Mouse (Mus musculus): ENCODE measurements around the gene Rai1. TPM values are rescaled to one million over a fixed set of nuclear protein-coding genes. Genes with fewer than 3 reads are reported as not detected.
A peak's percentile ranks its signal among the peaks of the same experiment; 100 is the strongest.

Gene Rai1
- polyA plus RNA-seq, 1 experiment, result 2.0 TPM

DNA sequence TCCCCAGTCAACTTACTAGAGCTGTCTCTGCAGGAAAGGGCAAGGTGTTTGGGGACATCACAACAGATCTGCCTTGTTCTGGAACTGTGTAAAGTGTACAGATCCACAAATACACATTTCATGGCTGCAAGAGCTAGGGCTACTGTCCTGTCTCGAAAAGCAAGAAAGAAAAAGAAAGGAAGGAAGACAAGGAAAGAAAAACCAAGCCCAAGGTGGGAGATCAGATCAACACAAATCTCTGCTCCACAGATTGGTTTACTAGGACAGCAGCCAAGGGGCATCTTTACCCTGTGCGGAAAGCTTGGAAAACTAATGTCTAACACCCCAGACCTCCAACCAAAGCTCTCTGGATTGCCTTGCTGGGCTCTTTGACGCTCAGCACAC, 117.3 kb downstream of the Rai1 start:
- Histone ChIP-seq H3K36me3 (ENCODE audit: control insufficient read depth) (peaks cover 20% of the 10 kb centered on the region), H3K27me3 (ENCODE audit: control insufficient read depth) (no peaks in the 10 kb centered on the region), H3K4me3 (replicated peaks) (peak overlapping the region; percentile 69), H3K9me3 (ENCODE audit: control insufficient read depth, low read length) (peaks cover 5% of the 10 kb centered on the region), H3K4me1 (ENCODE audit: control insufficient read depth) (peaks cover 73% of the 10 kb centered on the region)
- TF ChIP-seq GATA1 (IDR thresholded peaks at IDR 0.05; ENCODE audit: low read length) (no peak), TAL1 (IDR thresholded peaks at IDR 0.05; ENCODE audit: low read length) (no peak)

DNA sequence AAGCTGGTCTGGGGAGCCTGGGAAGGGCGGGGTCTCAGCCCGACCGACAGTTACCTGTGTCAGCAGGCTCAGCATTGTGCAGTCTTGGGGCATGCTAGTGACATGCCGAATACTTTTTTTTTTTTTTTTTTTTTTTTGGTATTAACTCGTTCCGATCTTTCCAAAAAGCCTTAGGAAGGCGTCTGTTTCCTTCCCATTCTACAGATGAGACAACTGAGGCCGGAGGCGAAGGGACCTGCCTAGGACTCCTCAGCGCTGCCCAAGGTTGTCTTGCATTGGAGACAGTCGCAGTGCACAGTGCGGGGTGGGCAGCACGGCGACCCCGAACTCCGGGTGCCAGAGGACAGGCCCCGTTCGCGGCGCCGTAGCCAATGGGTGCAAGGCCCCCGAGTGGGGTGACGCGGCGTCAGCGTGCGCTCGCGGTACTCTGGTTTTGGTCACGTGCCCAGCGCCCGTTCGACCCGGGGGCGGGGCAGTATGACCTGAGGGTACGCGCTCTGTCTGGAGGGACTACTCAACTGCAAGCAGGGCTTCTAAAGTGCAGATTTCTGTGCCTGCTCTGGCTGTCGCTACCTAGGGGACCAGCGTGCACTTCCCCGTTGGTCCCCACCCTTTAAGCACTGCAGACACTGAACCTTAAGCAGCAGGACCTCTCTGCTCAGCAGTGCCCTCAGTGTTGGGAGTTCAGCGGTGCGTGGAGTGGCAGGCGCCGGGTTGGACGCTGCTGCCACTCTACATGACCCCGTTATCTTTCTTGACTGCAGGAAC, 117.8 kb downstream of the Rai1 start, which contains the start of gene Srebf1:
Gene Srebf1 (minus strand): TSS at position 113 of the 768 bp plus-strand sequence.
- TF ChIP-seq GATA1 (IDR thresholded peaks at IDR 0.05; ENCODE audit: low read length) (no peak), TAL1 (IDR thresholded peaks at IDR 0.05; ENCODE audit: low read length) (no peak)
- Histone ChIP-seq H3K4me3 (replicated peaks) (peak within 1 kb of the TSS; percentile 69), H3K9me3 (ENCODE audit: control insufficient read depth, low read length) (peaks cover 5% of the 10 kb centered on the region), H3K36me3 (ENCODE audit: control insufficient read depth) (peaks cover 14% of the 10 kb centered on the region), H3K4me1 (ENCODE audit: control insufficient read depth) (peaks cover 67% of the 10 kb centered on the region), H3K27me3 (ENCODE audit: control insufficient read depth) (no peaks in the 10 kb centered on the region)

DNA sequence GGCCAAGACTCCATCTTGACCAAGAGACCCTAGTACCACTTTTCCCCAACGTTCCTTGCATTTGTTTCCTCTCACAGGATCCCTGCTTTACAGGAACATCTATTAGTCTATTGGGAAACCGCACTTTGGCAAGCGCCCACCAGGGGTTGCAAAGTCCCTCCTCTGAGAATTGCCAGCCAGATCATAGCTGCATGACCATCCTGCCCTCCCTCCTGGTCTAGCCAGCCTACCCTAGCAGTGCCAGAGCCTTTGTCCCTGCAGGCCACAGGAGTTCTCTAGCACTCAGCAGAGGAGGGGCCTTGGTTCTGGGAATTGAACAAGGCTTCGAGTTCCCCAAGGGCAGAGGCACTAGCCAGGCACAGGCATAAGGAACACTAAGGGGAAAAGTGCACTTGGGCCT, 119.9 kb downstream of the Rai1 start:
- peaks cover 47% of the 10 kb centered on the region for H3K4me1 ChIP-seq (ENCODE audit: control insufficient read depth)
- TF ChIP-seq GATA1 (IDR thresholded peaks at IDR 0.05; ENCODE audit: low read length) (no peak), TAL1 (IDR thresholded peaks at IDR 0.05; ENCODE audit: low read length) (no peak)
- H3K36me3 ChIP-seq (ENCODE audit: control insufficient read depth), result peaks cover 7% of the 10 kb centered on the region
- no peaks in the 10 kb centered on the region for H3K27me3 ChIP-seq (ENCODE audit: control insufficient read depth)
- no peaks in the 10 kb centered on the region for H3K9me3 ChIP-seq (ENCODE audit: control insufficient read depth, low read length)
- H3K4me3 ChIP-seq (replicated peaks), result no peak overlapping the region

DNA sequence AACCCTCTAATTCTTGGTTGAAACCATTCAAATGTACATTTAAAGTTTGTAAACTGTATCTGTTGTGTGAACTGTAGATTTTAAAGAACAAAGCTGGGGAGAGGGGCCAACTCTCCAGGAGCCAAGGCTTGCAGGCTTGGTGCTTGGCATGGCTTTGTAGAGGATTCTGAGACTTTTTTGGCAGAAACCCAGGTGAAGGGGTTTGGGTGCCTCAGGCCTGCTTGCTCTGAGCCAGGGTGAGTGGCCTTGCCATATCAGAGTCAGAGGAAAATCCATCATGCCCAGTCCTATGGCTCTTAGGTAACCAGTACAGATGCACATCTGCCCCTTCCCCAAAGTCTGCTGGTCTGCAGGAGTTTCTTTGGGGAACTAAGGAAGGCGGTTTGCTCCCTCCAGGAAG, 121.1 kb downstream of the Rai1 start:
- Histone ChIP-seq H3K9me3 (ENCODE audit: control insufficient read depth, low read length) (no peaks in the 10 kb centered on the region), H3K27me3 (ENCODE audit: control insufficient read depth) (no peaks in the 10 kb centered on the region), H3K36me3 (ENCODE audit: control insufficient read depth) (peaks cover 12% of the 10 kb centered on the region), H3K4me3 (replicated peaks) (no peak overlapping the region), H3K4me1 (ENCODE audit: control insufficient read depth) (peaks cover 41% of the 10 kb centered on the region)
- TF ChIP-seq GATA1 (IDR thresholded peaks at IDR 0.05; ENCODE audit: low read length), result no peak
- TF ChIP-seq TAL1 (IDR thresholded peaks at IDR 0.05; ENCODE audit: low read length), result no peak

DNA sequence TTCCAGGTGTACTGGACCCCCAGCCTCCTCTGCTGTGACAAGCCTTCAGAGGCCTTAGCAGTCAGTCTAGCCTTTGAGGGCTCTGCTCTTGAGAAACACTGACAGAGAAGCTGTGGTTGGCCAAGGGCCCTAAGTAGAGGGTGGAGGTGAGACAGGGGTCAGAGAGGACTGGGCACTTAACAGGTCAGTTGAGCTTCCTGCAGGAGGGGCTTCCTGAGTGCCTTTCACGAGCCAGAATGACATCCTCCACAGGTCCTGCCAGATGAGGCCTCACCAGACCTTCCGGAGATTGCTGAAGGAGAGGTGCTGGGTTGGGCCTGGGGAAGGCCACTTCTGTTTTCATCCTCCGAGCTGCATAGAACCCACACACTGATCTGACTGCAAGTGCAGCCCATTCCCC, 123.7 kb downstream of the Rai1 start:
- Histone ChIP-seq H3K4me1 (ENCODE audit: control insufficient read depth) (peaks cover 21% of the 10 kb centered on the region), H3K36me3 (ENCODE audit: control insufficient read depth) (peaks cover 14% of the 10 kb centered on the region), H3K4me3 (replicated peaks) (no peak overlapping the region), H3K9me3 (ENCODE audit: control insufficient read depth, low read length) (no peaks in the 10 kb centered on the region), H3K27me3 (ENCODE audit: control insufficient read depth) (no peaks in the 10 kb centered on the region)
- TF ChIP-seq GATA1 (IDR thresholded peaks at IDR 0.05; ENCODE audit: low read length), result no peak

DNA sequence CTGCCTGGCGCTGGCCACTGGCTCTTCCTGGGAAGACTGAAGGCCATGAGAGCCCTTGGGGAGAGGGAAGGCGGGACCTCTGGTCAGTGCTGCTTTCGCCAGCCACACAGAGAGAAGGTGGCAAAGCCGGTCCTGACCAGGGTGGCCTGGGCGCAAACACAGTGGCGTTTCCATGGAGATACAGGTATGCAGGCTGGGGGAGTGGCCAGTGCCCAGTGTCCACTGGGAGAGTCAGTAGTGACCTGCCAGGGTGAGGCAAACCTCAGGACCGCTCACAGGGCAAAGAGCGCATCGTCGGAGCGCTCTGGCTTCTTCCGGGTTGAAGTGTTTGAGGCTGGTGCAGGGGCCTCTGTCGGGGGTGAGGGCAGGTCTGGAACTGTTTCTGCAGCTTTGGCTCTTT, 125.0 kb downstream of the Rai1 start:
- Histone ChIP-seq H3K4me1 (ENCODE audit: control insufficient read depth) (peaks cover 13% of the 10 kb centered on the region), H3K9me3 (ENCODE audit: control insufficient read depth, low read length) (no peaks in the 10 kb centered on the region), H3K27me3 (ENCODE audit: control insufficient read depth) (no peaks in the 10 kb centered on the region), H3K4me3 (replicated peaks) (no peak overlapping the region), H3K36me3 (ENCODE audit: control insufficient read depth) (peaks cover 14% of the 10 kb centered on the region)
- TF ChIP-seq GATA1 (IDR thresholded peaks at IDR 0.05; ENCODE audit: low read length) (no peak), TAL1 (IDR thresholded peaks at IDR 0.05; ENCODE audit: low read length) (no peak)

DNA sequence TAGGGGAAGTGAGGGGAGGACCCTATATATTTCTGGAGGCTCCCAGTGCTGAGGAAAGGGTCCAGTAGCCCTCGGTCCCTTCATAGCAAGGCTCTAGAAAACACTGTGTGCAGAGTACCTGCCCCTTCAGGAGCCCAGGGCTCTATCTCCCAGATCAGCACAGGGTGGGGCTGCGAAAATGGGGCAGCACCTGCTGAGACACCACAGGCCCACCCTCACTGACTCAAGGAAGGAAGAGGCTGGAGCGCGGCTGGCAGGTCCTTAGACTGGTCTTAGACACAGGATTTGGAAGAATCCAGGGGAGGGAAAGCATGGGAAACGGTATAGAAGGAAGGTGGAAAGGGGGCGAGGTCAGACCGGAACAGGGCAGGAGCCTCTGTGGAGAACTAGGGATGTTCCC, 125.7 kb downstream of the Rai1 start:
- peaks cover 17% of the 10 kb centered on the region for H3K36me3 ChIP-seq (ENCODE audit: control insufficient read depth)
- no peaks in the 10 kb centered on the region for H3K9me3 ChIP-seq (ENCODE audit: control insufficient read depth, low read length)
- TF ChIP-seq GATA1 (IDR thresholded peaks at IDR 0.05; ENCODE audit: low read length) (no peak), TAL1 (IDR thresholded peaks at IDR 0.05; ENCODE audit: low read length) (no peak)
- H3K4me1 ChIP-seq (ENCODE audit: control insufficient read depth), result peaks cover 14% of the 10 kb centered on the region
- no peaks in the 10 kb centered on the region for H3K27me3 ChIP-seq (ENCODE audit: control insufficient read depth)
- no peak overlapping the region for H3K4me3 ChIP-seq (replicated peaks)

DNA sequence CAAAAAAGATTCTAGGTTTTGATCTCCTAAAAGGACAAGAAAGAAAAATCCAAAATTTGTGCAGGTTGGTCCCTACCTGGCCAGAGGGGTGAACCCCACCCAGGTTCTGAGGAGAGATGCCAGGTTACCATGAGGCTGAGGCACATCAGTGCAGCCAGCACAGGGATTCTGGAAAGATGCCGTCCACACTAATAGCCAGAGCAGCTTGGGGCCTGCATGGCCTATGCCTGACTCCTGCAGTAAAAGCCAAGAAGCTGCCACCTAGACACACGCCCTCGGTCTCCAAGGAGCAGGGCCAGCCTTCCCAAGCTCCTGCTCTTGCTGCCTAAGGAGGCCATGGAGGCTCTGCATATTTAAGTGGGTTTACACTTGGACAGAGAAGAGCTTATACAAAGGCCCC, 126.5 kb downstream of the Rai1 start:
- no peak overlapping the region for H3K4me3 ChIP-seq (replicated peaks)
- H3K9me3 ChIP-seq (ENCODE audit: control insufficient read depth, low read length), result no peaks in the 10 kb centered on the region
- no peaks in the 10 kb centered on the region for H3K27me3 ChIP-seq (ENCODE audit: control insufficient read depth)
- H3K4me1 ChIP-seq (ENCODE audit: control insufficient read depth), result peaks cover 21% of the 10 kb centered on the region
- TF ChIP-seq GATA1 (IDR thresholded peaks at IDR 0.05; ENCODE audit: low read length), result no peak
- TF ChIP-seq TAL1 (IDR thresholded peaks at IDR 0.05; ENCODE audit: low read length), result no peak
- peaks cover 22% of the 10 kb centered on the region for H3K36me3 ChIP-seq (ENCODE audit: control insufficient read depth)

DNA sequence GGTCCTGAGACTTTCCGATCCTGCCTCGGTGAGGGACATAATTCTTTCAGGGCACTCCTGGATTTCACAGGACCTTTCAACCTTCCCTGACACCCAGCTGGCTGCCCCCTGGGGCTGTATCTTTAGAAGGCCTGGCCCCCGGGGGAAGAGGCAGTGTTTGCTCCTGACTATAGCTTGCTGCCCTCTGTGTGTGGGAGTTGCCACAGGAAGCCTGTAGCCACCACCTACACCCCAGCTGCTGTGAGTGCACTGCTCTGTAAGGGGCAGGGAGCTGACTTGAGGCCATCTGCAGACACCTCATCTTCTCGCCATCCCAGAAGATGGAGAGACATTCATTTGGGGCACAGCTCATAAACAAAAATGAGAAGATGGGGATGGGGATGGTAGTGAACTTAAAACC, 127.1 kb downstream of the Rai1 start:
- Histone ChIP-seq H3K27me3 (ENCODE audit: control insufficient read depth) (no peaks in the 10 kb centered on the region), H3K4me3 (replicated peaks) (no peak overlapping the region), H3K36me3 (ENCODE audit: control insufficient read depth) (peaks cover 22% of the 10 kb centered on the region), H3K9me3 (ENCODE audit: control insufficient read depth, low read length) (no peaks in the 10 kb centered on the region), H3K4me1 (ENCODE audit: control insufficient read depth) (peaks cover 21% of the 10 kb centered on the region)
- TF ChIP-seq TAL1 (IDR thresholded peaks at IDR 0.05; ENCODE audit: low read length) (no peak), GATA1 (IDR thresholded peaks at IDR 0.05; ENCODE audit: low read length) (no peak)
